Mouse (Mus musculus): ENCODE data around the gene Aph1b. TPM values are rescaled to one million over a fixed set of nuclear protein-coding genes. Genes with fewer than 3 reads are reported as not detected.
"Not testable (repeated sequence)": the region's sequence is repeated elsewhere in the genome, so short reads cannot be mapped to it uniquely, and the experiment has no call there.

The Aph1b gene
- 12.3 and 12.9 TPM in 2 replicates for polyA plus RNA-seq (2012; rRNA removed)

GRCm38 (mm10) chr9:66795464-66796324 lies at the start of gene Aph1b:
Gene Aph1b, minus strand, starts transcription at chr9:66795490.
- TF ChIP-seq CTCF (IDR thresholded peaks at IDR 0.05; ENCODE audit: extremely low read depth, insufficient read depth, low read length) = no peak
- 0 out of 2 replicates have a peak, but pooled peaks have one; percentile 23 for TF ChIP-seq POLR2A (IDR thresholded peaks at IDR 0.05; ENCODE audit: extremely low read depth, insufficient read depth, low read length)
- Histone ChIP-seq H3K27ac (ENCODE audit: insufficient read depth, low read length) (peak within 1 kb of the TSS; percentile 67), H3K4me3 (ENCODE audit: insufficient read depth, low read length) (peak within 1 kb of the TSS; percentile 44), H3K4me1 (ENCODE audit: control insufficient read depth, insufficient read depth, low read length) (no peaks in the 10 kb centered on the region)

- H3K4me3 ChIP-seq (ENCODE audit: insufficient read depth, low read length) = peak overlapping the region; percentile 90
- H3K27ac ChIP-seq (ENCODE audit: insufficient read depth, low read length) = no peak overlapping the region
- TF ChIP-seq CTCF (IDR thresholded peaks at IDR 0.05; ENCODE audit: extremely low read depth, insufficient read depth, low read length) (no peak), POLR2A (IDR thresholded peaks at IDR 0.05; ENCODE audit: extremely low read depth, insufficient read depth, low read length) (no peak)
- peaks cover 3% of the 10 kb centered on the region; the same call in 1 of the 2 replicates for H3K4me1 ChIP-seq (ENCODE audit: control insufficient read depth, insufficient read depth, low read length)
Measured at GRCm38 (mm10) chr9:66835097-66835480, 39.8 kb upstream of the Aph1b start.

- no peak within 1 kb of the TSS for H3K27ac ChIP-seq (ENCODE audit: insufficient read depth, low read length)
- TF ChIP-seq CTCF (IDR thresholded peaks at IDR 0.05; ENCODE audit: extremely low read depth, insufficient read depth, low read length) (no peak), POLR2A (IDR thresholded peaks at IDR 0.05; ENCODE audit: extremely low read depth, insufficient read depth, low read length) (peak; percentile 45; the same call in 1 of the 2 replicates)
- peak within 1 kb of the TSS; percentile 90 for H3K4me3 ChIP-seq (ENCODE audit: insufficient read depth, low read length)
- peaks cover 3% of the 10 kb centered on the region; the same call in 1 of the 2 replicates for H3K4me1 ChIP-seq (ENCODE audit: control insufficient read depth, insufficient read depth, low read length)
Measured at GRCm38 (mm10) chr9:66834318-66835096, 39.2 kb upstream of the Aph1b start, which contains the start of gene Aph1c. Gene Aph1c, minus strand, starts transcription at chr9:66834726.

GRCm38 (mm10) chr9:66833851-66834250 lies 38.6 kb upstream of the Aph1b start:
- Histone ChIP-seq H3K4me1 (ENCODE audit: control insufficient read depth, insufficient read depth, low read length) (peaks cover 3% of the 10 kb centered on the region; the same call in 1 of the 2 replicates), H3K27ac (ENCODE audit: insufficient read depth, low read length) (no peak overlapping the region), H3K4me3 (ENCODE audit: insufficient read depth, low read length) (peak overlapping the region; percentile 90)
- TF ChIP-seq CTCF (IDR thresholded peaks at IDR 0.05; ENCODE audit: extremely low read depth, insufficient read depth, low read length) = no peak
- TF ChIP-seq POLR2A (IDR thresholded peaks at IDR 0.05; ENCODE audit: extremely low read depth, insufficient read depth, low read length) = no peak

GRCm38 (mm10) chr9:66832366-66832908 lies 37.1 kb upstream of the Aph1b start:
- no peak overlapping the region for H3K27ac ChIP-seq (ENCODE audit: insufficient read depth, low read length)
- peaks cover 3% of the 10 kb centered on the region; the same call in 1 of the 2 replicates for H3K4me1 ChIP-seq (ENCODE audit: control insufficient read depth, insufficient read depth, low read length)
- H3K4me3 ChIP-seq (ENCODE audit: insufficient read depth, low read length) = no peak overlapping the region
- TF ChIP-seq CTCF (IDR thresholded peaks at IDR 0.05; ENCODE audit: extremely low read depth, insufficient read depth, low read length) (no peak), POLR2A (IDR thresholded peaks at IDR 0.05; ENCODE audit: extremely low read depth, insufficient read depth, low read length) (no peak)

GRCm38 (mm10) chr9:66825990-66826389 lies 30.7 kb upstream of the Aph1b start:
- Histone ChIP-seq H3K27ac (ENCODE audit: insufficient read depth, low read length) (no peak overlapping the region), H3K4me3 (ENCODE audit: insufficient read depth, low read length) (no peak overlapping the region)
- TF ChIP-seq CTCF (IDR thresholded peaks at IDR 0.05; ENCODE audit: extremely low read depth, insufficient read depth, low read length) (no peak), POLR2A (IDR thresholded peaks at IDR 0.05; ENCODE audit: extremely low read depth, insufficient read depth, low read length) (no peak)

GRCm38 (mm10) chr9:66822255-66822654 lies 27.0 kb upstream of the Aph1b start:
- H3K27ac ChIP-seq (ENCODE audit: insufficient read depth, low read length); H3K4me3 ChIP-seq (ENCODE audit: insufficient read depth, low read length); H3K4me1 ChIP-seq (ENCODE audit: control insufficient read depth, insufficient read depth, low read length): not testable (repeated sequence)

More at GRCm38 (mm10) chr9:66825990-66826389, 30.7 kb upstream of the Aph1b start:
- no peaks in the 10 kb centered on the region for H3K4me1 ChIP-seq (ENCODE audit: control insufficient read depth, insufficient read depth, low read length)

- H3K27ac ChIP-seq (ENCODE audit: insufficient read depth, low read length) = no peak overlapping the region
- TF ChIP-seq POLR2A (IDR thresholded peaks at IDR 0.05; ENCODE audit: extremely low read depth, insufficient read depth, low read length) (no peak), CTCF (IDR thresholded peaks at IDR 0.05; ENCODE audit: extremely low read depth, insufficient read depth, low read length) (no peak)
- no peak overlapping the region for H3K4me3 ChIP-seq (ENCODE audit: insufficient read depth, low read length)
- H3K4me1 ChIP-seq (ENCODE audit: control insufficient read depth, insufficient read depth, low read length) = no peaks in the 10 kb centered on the region
Measured at GRCm38 (mm10) chr9:66820996-66821395, 25.7 kb upstream of the Aph1b start.

GRCm38 (mm10) chr9:66813392-66813791 lies 18.1 kb upstream of the Aph1b start:
- H3K4me3 ChIP-seq (ENCODE audit: insufficient read depth, low read length) = no peak overlapping the region
- H3K4me1 ChIP-seq (ENCODE audit: control insufficient read depth, insufficient read depth, low read length) = no peaks in the 10 kb centered on the region
- H3K27ac ChIP-seq (ENCODE audit: insufficient read depth, low read length) = no peak overlapping the region
- TF ChIP-seq CTCF (IDR thresholded peaks at IDR 0.05; ENCODE audit: extremely low read depth, insufficient read depth, low read length) (no peak), POLR2A (IDR thresholded peaks at IDR 0.05; ENCODE audit: extremely low read depth, insufficient read depth, low read length) (no peak)

GRCm38 (mm10) chr9:66805951-66806350 lies 10.7 kb upstream of the Aph1b start:
- not testable (repeated sequence) for H3K4me1 ChIP-seq (ENCODE audit: control insufficient read depth, insufficient read depth, low read length); H3K4me3 ChIP-seq (ENCODE audit: insufficient read depth, low read length); H3K27ac ChIP-seq (ENCODE audit: insufficient read depth, low read length)

All from cortical plate, adult 2 months (tissue).